In genomic region chr5:108751258-108751657, GRCm38 (mm10) we compare ENCODE assay signal across 27 mouse cellular contexts. TPM values are rescaled to one million over a fixed set of nuclear protein-coding genes. Genes with fewer than 3 reads are reported as not detected.
"Had no signal": no experiment of that assay in that cellular context is flagged by ENCODE, and none has a peak within 500 bp of the region (broad histone marks: within the 10 kb centered on the region; RNA-seq: fewer than 3 reads in every experiment).

No protein-coding gene starts in this region.

RNA-seq across cellular contexts. Expression of gene Rnf212, which starts 23.5 kb away (rescaled TPM):
- polyA plus RNA-seq: heart, adult 2 months; heart, embryonic 14.5 days; heart, embryonic 15.5 days; heart, embryonic 16.5 days; heart, postnatal 0 days; hindbrain, embryonic 13.5 days; hindbrain, embryonic 14.5 days; hindbrain, embryonic 15.5 days; hindbrain, embryonic 16.5 days; hindbrain, postnatal 0 days; inflammation-experienced regulatory T-cells, adult 6 months; intestine, embryonic 14.5 days; kidney, adult 2 months; kidney, embryonic 14.5 days; kidney, embryonic 15.5 days; kidney, postnatal 0 days had no signal

RNA-seq across cellular contexts. Expression of gene Tmed11, which starts 43.9 kb away (rescaled TPM):
- polyA plus RNA-seq: heart, adult 2 months; heart, embryonic 10.5 days; heart, embryonic 11.5 days; heart, embryonic 12.5 days; heart, embryonic 13.5 days; heart, embryonic 14.5 days; heart, embryonic 15.5 days; heart, embryonic 16.5 days; heart, postnatal 0 days; hindbrain, embryonic 10.5 days; hindbrain, embryonic 11.5 days; hindbrain, embryonic 12.5 days; hindbrain, embryonic 13.5 days; hindbrain, embryonic 14.5 days; hindbrain, embryonic 15.5 days; hindbrain, embryonic 16.5 days; hindbrain, postnatal 0 days; inflammation-experienced regulatory T-cells, adult 6 months; intestine, embryonic 14.5 days; kidney, adult 2 months; kidney, embryonic 14.5 days; kidney, embryonic 15.5 days; kidney, embryonic 16.5 days; kidney, postnatal 0 days; large intestine, adult 2 months had no signal

RNA-seq across cellular contexts. Expression of gene Vmn2r8, which starts 57.4 kb away (rescaled TPM):
- polyA plus RNA-seq: heart, adult 2 months; heart, embryonic 10.5 days; heart, embryonic 11.5 days; heart, embryonic 12.5 days; heart, embryonic 13.5 days; heart, embryonic 14.5 days; heart, embryonic 15.5 days; heart, embryonic 16.5 days; heart, postnatal 0 days; hindbrain, embryonic 10.5 days; hindbrain, embryonic 11.5 days; hindbrain, embryonic 12.5 days; hindbrain, embryonic 13.5 days; hindbrain, embryonic 14.5 days; hindbrain, embryonic 15.5 days; hindbrain, embryonic 16.5 days; hindbrain, postnatal 0 days; inflammation-experienced regulatory T-cells, adult 6 months; intestine, embryonic 14.5 days; intestine, embryonic 15.5 days; intestine, postnatal 0 days; kidney, adult 2 months; kidney, embryonic 14.5 days; kidney, embryonic 15.5 days; kidney, embryonic 16.5 days; kidney, postnatal 0 days; large intestine, adult 2 months had no signal
